Mouse (Mus musculus) retina, postnatal 1 day (tissue): ENCODE results near the gene Pif1.

Source experiments
- DNase-seq: peaks from one replicate; pipeline ENCODE4 v3.0.0-alpha.2; 2012

Pif1 gene

DNA sequence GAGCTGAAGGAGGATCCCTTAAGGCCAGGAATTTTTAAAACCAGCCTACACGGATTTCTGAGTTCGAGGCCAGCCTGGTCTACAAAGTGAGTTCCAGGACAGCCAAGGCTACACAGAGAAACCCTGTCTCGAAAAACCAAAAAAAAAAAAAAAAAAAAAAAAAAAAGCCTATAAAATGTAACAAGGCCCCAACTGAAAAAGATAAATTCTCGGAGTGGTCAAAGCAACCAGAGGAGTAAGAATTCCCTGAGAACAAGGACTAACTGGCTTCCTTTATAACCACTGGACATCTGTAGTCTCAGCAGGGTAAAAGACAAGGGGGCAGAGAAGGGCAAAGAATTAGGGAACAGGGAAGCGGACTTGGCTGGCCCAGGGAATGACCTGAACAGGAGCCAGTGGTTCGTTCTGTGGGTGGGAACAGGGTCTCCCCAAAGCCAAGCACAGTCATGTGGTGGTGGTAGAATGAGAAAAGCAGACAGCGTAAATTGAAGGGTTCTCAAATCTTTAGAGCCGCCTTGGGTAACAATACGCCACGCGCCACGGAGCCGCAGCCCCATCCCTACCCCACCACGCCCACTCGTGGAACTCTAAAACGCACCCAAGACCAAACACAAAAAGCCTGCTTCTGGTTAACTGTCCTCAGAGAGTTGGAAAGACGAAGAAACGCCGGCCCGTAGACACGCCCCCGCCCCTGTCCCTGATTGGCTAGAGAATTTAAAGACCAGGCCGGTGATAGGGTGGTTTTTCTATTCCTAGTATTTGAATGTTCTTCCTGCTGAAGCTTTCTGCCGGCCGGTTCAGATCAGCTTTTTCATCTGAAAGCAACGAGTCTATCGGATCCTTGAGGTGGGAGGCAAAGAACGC lies at the start of gene Pif1:
TSS of gene Pif1 (plus strand) at position 755 of the 864 bp plus-strand sequence.
- peak; percentile 90 for DNase-seq

DNA sequence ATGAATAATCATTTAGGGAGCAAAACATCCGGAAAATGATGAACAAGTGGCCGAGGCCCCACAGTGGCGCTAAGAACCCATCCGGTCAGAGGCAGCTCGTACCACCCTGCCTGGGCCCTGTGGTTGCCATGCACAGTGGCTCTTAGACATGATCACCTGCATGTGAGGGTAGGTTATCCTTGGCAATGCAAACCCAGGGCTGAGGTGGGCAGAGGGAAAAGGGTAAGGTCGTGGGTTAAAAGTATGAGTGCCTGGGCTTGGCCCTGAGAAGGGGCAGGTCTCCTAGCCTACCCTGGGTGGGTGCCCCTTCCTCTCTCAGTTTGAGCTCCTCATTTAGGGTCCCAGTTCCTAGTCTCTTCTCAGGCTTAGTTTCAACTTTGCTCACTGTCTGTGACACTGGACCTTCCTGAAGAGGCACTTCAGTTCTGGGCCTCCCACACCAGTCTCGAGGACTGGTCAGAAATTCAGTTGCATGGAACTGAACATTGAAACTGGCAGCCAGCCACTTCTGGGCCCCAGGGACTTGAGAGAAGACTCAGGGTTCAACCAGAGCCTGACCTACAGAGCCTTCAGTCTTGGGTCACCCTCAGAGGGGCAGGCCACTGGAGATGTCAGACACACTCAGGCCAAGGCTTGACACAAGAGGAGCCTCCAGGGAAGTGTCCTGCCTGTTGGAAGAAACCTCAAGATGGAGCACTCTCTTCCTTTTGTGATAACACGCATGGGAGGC lies 48.9 kb upstream of the Pif1 start:
- no peak for DNase-seq

DNA sequence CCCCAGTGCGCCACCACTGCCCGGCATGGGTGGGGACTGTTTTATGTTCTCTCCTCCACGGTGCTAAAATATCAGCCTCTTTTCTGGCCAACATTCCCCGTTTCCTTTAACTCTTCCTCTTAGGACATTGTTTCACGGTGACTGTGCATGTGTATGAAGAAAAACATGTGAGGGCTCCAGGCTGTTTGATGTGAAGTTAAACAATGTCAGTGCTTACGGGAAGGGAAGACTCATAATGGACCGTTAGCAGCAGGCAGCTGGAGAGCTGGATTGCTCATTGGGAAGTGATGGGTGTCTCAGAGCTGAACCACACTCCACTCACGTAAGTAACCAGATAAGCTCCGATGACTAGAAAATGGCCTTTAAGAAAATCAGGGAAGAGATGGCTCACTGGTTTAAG lies 47.3 kb upstream of the Pif1 start:
- DNase-seq = no peak

DNA sequence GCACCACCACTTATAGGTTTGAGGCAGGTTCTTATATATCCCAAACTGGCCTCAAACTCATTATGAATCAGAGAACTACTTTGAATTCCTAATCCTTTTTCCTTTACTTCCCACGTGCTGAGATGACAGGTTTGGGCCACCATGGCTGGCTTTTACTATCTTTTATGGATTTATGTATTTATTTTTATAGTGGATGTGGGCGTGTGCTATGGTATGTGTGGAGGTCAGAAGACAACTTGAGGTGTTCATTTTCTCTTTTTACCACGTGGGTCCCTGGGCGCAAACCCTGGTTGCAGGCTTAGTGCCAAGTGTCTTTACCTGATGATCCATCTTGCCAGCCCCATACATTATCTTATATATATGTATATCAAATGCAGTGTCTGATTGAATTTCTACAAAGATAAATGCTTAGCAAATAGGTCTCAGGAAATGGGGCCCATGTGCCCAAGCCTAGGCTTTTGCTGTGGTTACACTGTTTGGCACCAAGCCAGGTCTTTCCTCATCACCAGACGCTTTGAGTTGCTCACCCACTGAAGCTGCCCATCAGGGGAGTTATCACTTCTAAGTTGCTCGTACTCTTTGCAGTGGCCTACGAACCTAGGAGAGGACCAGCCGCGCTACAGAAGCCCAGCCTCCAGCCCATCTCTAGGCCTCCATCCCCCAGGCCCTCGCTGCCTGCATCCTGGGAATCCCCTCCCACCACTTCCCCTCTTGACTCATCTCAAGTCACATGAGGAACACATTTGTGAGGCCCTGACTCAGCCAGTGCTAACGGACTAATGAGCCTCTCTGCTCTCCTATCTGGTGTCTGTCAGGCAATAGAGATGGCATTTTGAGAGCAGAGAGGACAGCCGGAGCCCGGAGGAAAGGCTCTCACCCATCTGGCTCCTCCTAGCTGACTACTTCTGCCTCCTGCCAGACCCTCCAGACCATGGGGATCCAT lies 45.6 kb upstream of the Pif1 start:
- DNase-seq = peak; percentile 70

DNA sequence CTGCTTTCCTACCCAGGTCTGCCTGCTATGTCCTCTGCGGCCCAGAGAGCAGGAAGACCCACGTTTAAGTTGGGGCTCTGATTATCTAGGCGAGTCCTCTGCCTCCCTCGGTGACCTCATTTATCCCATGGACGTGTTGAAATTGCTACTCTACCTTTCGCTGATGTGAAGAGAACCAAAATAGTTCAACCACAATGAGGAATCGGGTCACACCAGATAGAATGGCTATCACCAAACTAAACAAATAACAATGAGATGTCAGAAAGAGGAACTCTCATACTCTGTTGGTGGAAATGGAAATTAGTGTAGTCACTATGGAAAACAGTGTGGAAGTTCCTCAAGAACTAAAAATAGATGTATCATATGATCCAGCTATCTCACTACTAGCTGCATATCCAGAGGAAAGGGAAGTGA lies 44.8 kb upstream of the Pif1 start:
- no peak for DNase-seq

DNA sequence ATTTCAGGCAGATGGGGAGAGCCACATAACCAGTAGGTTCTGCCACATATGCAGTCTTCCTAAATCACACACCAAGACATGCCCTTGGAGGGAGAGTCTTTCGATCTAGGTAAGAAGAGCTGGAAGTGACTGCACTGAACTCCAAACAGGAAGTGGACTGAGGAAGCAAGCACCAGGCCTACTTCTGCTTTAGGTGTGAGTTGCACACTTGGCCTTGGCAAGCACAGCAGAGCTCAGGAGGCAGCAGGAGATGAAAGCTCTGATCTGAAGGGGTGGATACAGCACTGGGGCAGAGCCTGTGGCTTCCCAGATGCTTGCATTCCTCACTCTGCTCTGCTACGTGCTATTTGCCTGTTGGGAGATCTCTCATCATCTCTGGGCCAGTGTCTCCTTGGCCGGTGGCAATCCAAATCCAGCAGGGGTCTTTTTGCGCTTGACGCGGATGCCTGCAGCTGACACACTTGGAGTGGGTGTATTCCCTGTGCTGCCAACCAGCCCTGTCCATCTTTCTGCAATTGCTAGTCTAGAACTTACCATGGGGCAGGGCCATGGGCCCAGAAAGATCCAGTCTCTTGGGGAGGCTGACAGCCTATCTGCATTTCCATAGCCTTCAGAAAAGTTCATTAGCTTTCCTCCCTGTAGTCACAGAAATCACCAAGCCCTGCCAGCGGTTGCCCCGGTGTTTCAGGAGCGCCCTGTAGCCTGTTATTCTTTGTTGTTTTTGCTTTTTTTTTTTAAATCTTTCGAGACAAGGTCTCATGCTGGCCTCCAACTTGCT lies 41.1 kb upstream of the Pif1 start:
- no peak for DNase-seq

DNA sequence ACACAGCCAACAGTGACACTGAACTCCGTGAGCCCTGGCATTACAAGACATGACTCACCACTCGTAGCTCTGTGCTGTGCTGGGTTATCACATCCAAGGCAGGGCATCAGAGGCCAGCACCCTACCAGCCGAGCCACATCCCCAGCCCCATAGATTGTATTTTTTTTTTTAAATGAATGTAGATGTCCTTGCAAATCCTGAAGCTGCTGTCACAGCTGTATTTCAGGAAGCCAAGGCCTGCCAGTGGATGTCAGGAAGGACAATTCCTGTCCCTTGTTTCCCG lies 40.6 kb upstream of the Pif1 start:
- DNase-seq = no peak

DNA sequence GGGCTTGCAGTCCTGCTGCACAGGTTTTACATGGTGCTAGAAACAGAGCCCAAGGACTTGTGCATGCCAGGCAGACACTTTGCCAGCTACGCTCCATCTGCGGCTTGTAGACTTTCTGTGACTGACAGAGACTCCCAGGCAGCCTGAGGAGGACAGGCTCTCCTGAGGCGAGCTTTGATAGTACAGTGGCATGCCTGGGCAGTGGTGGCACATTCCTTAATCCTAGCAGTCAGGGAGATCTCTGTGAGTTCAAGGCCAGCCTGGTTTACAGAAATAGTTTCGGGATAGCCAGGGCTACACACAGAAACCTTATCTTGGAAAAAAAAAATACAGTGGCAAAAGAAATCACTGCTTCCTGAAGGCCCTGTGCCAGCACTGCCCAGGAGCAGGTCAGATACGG lies 39.8 kb upstream of the Pif1 start:
- DNase-seq = no peak

DNA sequence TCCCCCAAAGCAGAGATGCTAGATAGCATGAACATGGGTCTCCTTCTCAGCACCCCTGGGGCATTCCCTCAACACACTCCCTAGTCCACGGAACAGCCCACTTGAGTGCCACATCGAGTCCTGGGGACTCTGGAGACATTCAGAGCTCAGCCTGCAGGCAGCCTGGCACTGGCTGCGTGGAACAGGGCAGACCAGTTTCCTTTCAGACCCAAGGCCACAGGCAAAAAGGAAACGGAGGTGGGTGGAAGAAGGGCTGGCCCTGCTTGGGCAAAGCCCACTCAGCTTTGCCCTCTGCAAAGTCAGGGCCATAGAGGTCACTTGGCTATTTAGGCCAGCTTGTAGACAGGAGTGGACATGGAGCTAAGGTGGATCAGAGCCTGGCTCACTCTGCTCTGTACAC lies 39.1 kb upstream of the Pif1 start:
- no peak for DNase-seq

DNA sequence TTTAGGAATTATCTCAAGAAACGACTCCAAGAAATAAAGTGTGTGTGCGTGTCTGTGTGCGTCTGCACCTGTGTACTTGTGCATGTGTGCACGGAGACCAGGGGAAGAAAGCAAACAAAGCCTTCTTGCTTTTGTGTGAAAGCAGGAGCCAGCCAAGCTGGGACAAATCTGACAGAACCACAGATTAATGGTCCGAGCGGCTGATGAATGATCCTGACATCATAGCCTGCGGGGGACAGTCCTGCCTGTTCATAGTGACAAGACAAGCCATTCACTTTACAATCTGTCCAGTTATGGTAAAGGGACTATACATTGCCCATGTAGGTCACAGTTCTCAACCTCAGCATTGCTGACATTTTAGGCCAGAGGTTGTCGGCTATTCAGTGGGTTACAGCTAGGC lies 38.6 kb upstream of the Pif1 start:
- peak; percentile 67 for DNase-seq

DNA sequence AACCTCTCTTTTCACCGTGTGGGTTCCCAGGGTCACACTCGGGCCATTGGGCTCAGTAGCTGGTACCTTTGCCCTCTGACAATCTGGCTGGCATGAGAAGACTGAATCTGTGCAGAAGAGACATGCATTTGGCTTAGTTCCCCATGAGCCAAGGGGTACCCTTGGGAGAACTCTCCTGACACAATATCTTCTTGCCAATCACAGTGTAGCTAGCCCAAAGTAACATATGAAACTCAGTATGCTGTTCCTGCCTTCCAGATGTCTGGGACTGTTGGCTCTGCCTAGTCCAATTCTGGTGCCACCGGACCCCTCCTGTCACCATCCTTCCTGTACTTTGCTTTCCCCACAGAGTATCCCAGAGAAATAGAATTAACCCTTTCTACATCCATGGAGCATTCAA lies 37.8 kb upstream of the Pif1 start:
- DNase-seq = no peak

DNA sequence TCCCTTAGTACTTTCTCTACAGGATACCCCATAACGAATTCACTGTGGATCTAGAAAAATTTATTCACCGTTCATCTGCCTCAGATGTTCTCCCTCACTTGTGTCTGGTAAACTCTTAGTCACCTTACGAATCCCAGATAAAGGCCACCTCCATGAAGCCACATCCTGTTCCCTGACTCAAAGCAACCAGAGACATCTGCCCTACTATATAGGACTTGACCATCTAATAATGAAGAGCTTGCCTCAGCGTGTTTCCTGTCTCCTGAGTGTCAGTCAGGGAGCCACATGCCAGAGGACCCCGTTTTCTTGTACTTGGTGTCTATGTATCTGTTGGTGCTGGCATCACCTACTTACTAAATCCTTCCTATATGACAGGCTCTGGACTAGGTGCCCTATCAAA lies 37.3 kb upstream of the Pif1 start:
- no peak for DNase-seq

DNA sequence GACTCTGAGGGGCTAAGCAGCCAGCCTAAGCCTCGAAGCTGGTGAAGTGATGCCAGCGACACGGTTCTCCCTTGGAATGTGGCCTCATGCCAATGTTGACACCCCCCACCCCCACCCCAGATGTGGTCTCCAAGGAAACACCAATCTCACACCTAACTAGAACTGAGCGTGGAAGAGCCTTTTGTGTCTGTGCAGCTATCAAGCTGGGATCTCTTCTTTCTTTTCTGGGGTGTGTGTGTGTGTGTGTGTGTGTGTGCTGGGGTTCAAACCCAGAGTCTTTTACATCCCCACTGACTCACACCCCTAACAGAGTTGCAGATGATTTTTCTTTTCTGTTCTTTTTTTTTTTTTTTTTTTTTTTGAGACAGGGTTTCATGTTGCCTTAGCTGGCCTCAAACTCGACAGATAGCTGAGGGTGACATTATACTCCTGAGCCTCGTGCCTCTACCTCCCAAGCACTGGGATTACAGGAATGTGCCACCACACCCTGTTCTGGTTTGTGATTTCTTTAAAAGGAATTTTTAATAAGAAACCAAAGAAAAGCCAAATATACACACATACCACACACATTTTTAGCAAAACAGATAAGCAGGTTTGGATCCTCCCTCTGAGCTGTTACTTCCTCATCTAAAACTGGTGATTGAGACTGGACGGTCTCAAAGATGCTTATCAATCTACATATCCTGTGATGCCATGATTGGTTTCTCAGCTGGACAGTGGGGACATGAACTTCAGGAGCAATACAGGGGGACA lies 36.7 kb upstream of the Pif1 start:
- DNase-seq = peak; percentile 62

DNA sequence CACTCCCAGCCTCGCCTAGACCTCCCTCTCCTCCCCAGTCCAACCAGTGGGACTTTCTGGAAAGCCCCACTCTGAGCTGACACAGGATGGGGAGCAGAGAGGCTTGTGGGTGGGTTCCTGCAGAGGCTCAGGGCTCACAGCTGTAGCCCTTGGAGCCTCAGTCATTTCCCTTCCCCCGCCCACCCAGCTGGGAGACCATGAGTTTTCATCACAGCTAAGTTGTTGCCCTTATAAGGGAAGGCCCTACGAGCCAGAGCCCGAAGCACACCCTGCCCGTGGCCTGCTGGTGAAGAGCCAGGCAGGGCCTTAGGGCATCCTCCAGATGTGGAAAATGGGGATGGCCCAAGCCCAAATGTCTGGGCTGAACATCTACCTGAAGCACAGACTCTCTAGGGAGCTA lies 35.9 kb upstream of the Pif1 start:
- peak; percentile 48 for DNase-seq

DNA sequence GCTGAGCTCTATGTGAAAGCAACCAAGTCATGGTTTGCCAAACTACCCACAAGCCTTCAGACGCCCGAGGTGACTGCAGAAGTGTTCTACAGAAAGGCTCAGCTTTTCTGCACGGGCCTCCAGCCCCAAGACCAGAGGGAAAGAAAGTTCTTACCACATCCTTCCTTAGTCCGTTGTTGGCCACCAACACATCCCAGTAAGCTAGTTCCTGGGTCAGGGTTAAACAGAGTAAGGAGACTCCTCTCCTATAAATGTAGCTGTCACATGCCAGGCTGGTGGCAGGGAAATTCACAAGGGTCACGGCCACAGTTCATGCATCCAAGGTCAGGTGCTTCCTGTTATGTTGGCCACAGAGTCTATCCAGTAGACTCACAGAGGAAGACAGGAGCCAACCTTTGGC lies 34.8 kb upstream of the Pif1 start:
- DNase-seq = no peak

DNA sequence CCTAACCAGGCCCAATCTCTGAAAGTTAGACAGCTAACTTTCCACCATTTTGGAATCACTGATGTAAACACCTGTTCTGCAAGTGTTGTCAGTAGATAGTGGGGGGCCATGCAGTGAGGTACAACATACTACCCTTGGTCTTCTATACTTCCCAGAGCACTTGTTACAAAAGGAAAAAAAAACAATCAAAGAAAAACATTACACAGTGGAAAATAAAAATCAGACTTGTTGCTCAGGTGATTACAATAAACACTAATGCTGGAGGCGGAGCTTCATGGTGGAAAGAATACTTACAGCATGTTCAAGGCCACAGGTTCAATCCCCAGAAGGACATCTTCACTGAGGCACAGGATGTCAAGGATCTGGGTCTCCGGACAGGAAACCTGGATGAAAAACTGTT lies 34.2 kb upstream of the Pif1 start:
- DNase-seq = no peak

DNA sequence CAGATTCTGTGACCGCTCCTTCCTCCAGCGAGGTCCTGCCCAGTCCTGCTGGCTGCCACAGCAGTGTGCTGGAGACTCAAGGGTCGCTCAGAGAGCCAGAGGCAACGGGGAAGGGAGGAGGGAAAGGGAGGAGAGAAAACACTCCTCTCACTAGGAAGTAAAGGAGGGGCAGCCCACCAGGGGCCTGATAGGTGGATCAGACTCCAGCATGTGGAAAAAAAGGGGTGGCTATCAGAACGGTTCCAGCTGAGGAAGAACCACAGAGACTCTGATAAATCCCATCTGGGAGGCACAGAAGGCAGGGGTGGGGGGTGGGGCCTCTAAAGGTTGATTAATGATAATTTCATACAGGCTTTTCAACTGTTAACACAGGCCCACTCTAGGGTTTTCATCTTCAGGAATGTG lies 32.0 kb upstream of the Pif1 start:
- DNase-seq = peak; percentile 63

DNA sequence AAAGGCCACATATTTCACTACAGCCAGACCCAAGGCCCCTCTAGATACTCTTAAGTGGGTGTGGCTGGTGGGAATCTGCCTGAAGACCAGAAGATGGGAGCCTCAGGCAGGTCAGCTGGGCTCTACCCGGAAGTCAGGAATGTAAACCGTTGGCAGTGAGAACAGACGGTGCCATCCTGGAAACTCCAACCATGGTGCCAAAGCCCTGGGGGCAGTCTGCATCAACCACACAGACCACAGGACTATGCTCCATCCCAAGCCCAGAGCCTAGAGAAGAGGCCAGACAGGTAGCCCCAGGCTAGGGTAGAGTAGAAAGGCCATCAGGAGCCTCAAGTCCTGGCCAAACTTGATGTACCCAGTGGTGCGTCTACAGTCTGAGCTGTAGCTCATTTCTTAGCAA lies 31.3 kb upstream of the Pif1 start:
- DNase-seq = no peak

DNA sequence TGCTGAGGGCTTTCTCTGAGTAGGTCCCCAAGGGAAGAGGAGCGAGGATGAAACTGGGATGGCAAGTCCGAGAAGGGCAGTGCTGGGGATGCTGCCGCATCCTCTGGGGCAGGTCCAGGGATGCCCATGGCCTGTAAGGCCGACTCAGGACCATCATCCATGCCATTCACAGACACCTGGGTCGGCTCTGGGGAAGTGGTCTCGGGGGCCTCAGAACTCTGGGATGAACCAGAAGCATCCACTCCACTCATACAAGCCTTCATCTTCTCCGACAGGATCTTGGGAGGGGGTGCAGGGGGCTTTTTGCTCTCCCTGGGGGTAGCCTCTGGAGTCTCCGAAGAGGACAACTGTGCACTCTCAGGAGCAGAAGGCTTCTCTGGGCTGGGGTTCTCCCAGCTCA lies 30.6 kb upstream of the Pif1 start:
- no peak for DNase-seq

DNA sequence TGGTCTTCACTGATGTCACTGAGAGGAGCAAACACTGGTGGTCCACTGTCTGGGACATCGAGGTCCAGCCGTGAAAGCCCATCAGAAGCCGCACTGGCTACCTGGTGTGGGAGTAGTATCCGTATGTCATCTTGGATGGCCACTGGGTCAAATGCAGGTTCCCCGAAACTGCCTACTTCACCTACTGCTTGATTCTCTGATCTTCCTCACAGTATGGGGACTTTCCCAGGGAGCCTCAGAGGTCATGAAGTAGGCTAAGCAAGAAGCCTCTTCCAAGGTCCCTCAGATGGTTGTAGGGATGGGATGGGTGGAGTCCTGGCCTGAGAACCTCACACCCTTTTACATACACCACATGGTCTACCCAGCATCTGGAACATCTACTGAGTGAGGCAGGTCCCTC lies 30.0 kb upstream of the Pif1 start:
- DNase-seq = no peak

DNA sequence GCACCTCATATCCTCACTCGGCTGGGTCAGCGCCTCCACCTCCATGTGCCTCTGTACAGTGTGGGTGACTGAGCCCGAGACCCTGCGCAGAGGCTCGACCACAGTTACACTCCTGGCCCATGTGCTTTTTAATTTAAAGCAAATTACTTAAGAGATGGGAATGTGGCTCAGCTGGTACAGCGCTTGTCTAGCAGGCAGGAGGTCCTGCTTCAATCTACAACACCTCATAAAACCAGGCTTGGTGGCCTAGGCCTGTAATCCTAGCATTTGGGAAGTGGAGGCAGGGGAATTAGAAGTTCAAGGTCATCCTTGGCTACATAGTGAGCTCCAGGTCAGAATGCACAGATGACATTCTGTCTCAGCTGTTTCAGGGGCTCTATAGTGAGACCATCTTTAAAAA lies 28.2 kb upstream of the Pif1 start:
- no peak for DNase-seq

DNA sequence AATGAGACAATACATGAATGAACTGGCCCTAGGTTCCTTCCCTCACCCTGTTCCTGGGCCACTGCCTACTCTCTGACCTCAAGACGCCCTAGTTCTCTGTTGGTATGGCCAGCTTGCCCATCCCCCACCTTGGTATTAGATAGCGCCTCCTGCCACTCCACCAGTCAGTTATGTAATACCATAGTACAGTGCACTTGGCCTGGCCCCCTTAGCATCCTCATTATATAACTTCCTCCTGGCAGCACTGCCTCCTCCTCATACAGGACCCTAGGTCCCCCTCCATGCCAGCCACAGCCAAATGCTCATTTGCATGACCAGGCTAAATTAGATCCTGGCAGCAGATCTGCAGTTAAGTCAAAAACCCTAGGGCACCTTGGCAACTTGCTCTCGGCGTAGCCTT lies 25.9 kb upstream of the Pif1 start:
- DNase-seq = peak; percentile 57
